Mouse (Mus musculus): ENCODE results near the gene Aadacl2. TPM values are rescaled to one million over a fixed set of nuclear protein-coding genes. Genes with fewer than 3 reads are reported as not detected.

Aadacl2 gene
- polyA plus RNA-seq (2016; fragmentation: Nextera tagmentation; extraction: Ambion mirVana): not detected in 2 replicates

DNA sequence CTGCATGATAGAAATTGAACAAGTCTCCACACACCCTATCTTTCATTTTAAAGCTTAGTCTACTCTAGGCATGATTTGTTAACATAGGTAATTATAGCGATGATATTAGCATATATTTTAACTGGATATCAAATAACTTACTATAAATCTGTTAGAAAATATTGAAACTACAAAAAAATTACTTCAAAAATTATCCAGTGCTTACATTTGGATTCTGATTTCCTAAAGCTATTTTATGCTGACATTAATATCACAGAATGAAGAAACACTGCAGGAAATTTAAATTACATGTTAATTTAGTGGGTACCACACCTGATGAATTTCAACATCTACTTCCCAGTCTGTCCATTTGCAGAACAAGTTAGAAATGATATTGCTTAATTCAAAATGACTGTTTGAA, at the start of gene Aadacl2:
Gene Aadacl2 (plus strand): TSS at position 301 of the 400 bp plus-strand sequence.
- Histone ChIP-seq H3K27ac (no peak within 1 kb of the TSS), H3K9me3 (no peaks in the 10 kb centered on the region), H3K27me3 (ENCODE audit: insufficient read depth, poor library complexity, severe bottlenecking) (no peaks in the 10 kb centered on the region), H3K4me1 (replicated peaks) (no peaks in the 10 kb centered on the region), H3K36me3 (no peaks in the 10 kb centered on the region), H3K4me3 (no peak within 1 kb of the TSS)
- WGBS: 77% methylated on average over 1 of the region's 1 CpGs
- DNase-seq (ENCODE audit: low spot score): no peak

DNA sequence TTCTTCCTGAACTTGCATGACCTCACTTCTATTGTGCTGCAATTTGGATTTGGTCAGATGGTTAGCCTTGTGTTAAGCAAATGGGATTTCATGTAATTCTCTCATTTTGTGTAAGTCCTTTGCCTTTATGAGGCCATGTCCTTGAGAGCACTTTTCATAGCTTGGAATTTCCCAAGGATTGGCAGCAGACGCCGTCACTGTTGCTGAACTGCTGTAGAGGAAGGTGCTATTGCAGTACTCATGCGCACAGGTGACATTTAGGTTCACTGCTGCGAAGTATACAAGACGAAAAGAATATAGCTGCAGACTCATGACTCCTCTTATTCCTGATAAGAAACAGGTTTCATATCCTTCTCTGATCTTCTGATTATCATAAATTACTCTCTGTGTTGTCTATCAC, 35.7 kb upstream of the Aadacl2 start:
- H3K27me3 ChIP-seq (ENCODE audit: insufficient read depth, poor library complexity, severe bottlenecking): no peaks in the 10 kb centered on the region
- H3K9me3 ChIP-seq: no peaks in the 10 kb centered on the region
- no peaks in the 10 kb centered on the region for H3K36me3 ChIP-seq
- no peak for DNase-seq (ENCODE audit: low spot score)
- 90% methylated on average over 5 of the region's 5 CpGs for WGBS
- H3K27ac ChIP-seq: no peak overlapping the region
- H3K4me1 ChIP-seq (replicated peaks): no peaks in the 10 kb centered on the region
- H3K4me3 ChIP-seq: no peak overlapping the region

DNA sequence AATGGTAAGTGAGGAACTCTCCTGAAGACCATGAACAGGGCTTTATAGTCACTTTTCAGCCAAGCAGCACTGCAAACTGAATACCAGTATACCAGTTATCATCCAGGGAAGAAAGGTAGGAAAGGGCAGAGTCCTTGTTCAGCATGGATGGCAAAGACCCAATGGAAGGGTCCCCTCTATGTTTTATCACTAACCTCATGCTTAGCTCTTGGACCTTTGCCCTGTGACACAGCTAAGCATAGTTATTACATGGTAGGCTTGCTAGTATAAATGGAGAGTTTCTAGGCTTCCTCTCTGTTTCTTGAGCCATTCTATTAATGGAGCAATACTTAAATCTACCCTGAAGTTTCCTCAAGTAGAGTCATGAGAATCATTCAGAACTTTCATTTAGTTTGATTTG, 32.0 kb upstream of the Aadacl2 start:
- Histone ChIP-seq H3K4me3 (no peak overlapping the region), H3K4me1 (replicated peaks) (no peaks in the 10 kb centered on the region), H3K27ac (no peak overlapping the region), H3K27me3 (ENCODE audit: insufficient read depth, poor library complexity, severe bottlenecking) (no peaks in the 10 kb centered on the region), H3K36me3 (no peaks in the 10 kb centered on the region), H3K9me3 (no peaks in the 10 kb centered on the region)
- no peak for DNase-seq (ENCODE audit: low spot score)

DNA sequence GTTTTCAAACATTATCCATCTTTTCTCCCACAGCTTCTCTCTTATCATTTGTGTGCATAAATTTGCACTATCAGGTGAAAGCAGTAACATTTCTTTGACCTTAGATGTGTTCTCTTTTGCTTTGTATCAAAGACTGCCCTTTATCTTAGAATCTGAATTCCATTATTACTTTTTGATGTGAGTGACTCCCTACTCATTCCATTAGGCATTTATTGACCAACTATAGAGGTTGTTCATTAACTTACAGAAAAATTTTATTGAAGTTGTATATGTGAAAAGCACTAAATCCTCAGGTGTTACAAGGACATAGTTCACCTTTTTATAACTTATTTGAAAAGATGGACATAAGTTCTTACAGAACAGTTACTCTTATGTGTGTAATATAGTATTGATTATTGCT, 2.9 kb upstream of the Aadacl2 start:
- Histone ChIP-seq H3K9me3 (no peaks in the 10 kb centered on the region), H3K27ac (no peak overlapping the region), H3K4me3 (no peak overlapping the region), H3K4me1 (replicated peaks) (no peaks in the 10 kb centered on the region), H3K36me3 (no peaks in the 10 kb centered on the region), H3K27me3 (ENCODE audit: insufficient read depth, poor library complexity, severe bottlenecking) (no peaks in the 10 kb centered on the region)
- no peak for DNase-seq (ENCODE audit: low spot score)

DNA sequence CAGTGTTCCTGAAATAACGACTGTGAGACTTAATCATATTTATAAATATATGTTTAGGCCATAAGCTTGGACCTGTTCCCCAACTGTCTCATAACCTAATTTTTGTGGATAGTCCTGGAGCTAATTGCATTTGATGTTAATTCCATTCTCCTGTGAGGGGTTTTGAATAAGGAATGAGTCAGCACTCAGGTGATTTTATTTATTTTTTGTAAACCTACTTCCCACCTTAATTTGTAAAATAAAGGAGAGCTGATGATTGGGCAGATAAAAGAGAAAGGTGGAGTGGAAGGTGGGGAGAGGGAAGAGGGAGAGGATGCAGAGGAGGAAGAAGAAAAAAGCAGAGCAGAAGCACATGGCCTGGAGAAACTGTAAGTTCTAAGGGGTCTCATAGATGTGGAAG, 18.9 kb downstream of the Aadacl2 start, which contains the start of gene Aadac:
Gene Aadac (plus strand): TSS at position 301 of the 400 bp plus-strand sequence.
- DNase-seq (ENCODE audit: low spot score): no peak
- no peaks in the 10 kb centered on the region for H3K9me3 ChIP-seq
- H3K4me3 ChIP-seq: no peak within 1 kb of the TSS
- WGBS: 74% methylated on average over 1 of the region's 1 CpGs
- no peaks in the 10 kb centered on the region for H3K36me3 ChIP-seq
- H3K27me3 ChIP-seq (ENCODE audit: insufficient read depth, poor library complexity, severe bottlenecking): no peaks in the 10 kb centered on the region
- no peak within 1 kb of the TSS for H3K27ac ChIP-seq
- H3K4me1 ChIP-seq (replicated peaks): no peaks in the 10 kb centered on the region

DNA sequence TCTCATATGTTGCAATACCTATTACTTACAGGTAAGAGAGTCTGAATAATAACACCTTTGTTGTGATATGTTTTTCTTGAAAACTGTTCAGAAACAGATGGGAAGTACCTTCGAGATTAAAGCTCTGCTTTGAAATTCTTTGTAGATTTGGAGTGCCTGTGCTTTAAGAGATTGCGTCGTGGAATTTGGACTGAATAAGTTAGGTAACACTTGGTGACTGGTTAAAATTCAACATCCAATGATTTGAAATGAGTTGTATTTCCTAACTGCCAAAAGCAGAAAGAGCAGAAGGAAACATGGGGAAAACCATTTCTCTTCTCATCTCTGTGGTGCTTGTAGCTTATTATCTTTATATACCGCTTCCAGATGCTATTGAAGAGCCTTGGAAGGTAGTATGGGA, 25.0 kb downstream of the Aadacl2 start:
- Histone ChIP-seq H3K27me3 (ENCODE audit: insufficient read depth, poor library complexity, severe bottlenecking) (no peaks in the 10 kb centered on the region), H3K27ac (no peak overlapping the region), H3K9me3 (no peaks in the 10 kb centered on the region), H3K36me3 (no peaks in the 10 kb centered on the region), H3K4me3 (no peak overlapping the region), H3K4me1 (replicated peaks) (no peaks in the 10 kb centered on the region)
- DNase-seq (ENCODE audit: low spot score): no peak
- WGBS: 91% methylated on average over 4 of the region's 4 CpGs

DNA sequence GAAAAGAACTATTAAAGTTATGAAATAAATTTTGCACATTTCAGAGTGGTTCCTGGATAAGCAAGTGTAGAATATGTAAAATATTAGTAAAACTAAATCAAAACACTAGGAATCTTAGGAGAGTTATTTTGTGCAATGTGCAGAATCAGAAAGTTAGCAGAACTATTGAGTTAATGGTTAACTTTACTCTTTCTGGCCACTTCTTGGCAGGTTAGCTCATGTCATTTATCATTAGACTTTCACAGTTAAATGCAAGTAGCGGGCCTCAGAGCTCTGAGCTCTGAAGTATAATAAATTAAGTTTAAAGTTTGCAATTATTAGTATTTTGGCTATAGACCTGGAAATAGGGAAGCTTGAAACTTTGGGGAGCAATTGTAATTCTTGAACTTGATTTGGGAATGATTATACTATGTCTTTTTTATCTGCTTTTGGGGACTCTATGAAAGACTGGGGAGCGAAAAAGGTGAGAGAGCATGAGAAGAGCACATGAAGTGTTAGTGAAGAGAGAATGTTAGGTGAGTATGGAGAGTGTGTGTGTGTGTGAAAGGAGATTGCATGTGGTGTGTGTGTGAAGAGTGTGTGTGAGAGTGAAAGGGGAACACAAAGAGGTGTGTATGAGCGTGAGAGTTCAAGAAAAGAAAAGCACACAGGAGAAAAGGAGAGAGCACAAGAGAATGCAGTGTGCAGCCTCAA, 39.8 kb downstream of the Aadacl2 start:
- H3K9me3 ChIP-seq: no peaks in the 10 kb centered on the region
- no peaks in the 10 kb centered on the region for H3K27me3 ChIP-seq (ENCODE audit: insufficient read depth, poor library complexity, severe bottlenecking)
- WGBS: 85% methylated on average over 3 of the region's 3 CpGs
- no peak overlapping the region for H3K27ac ChIP-seq
- H3K4me1 ChIP-seq (replicated peaks): no peaks in the 10 kb centered on the region
- H3K4me3 ChIP-seq: no peak overlapping the region
- H3K36me3 ChIP-seq: no peaks in the 10 kb centered on the region
- no peak for DNase-seq (ENCODE audit: low spot score)

DNA sequence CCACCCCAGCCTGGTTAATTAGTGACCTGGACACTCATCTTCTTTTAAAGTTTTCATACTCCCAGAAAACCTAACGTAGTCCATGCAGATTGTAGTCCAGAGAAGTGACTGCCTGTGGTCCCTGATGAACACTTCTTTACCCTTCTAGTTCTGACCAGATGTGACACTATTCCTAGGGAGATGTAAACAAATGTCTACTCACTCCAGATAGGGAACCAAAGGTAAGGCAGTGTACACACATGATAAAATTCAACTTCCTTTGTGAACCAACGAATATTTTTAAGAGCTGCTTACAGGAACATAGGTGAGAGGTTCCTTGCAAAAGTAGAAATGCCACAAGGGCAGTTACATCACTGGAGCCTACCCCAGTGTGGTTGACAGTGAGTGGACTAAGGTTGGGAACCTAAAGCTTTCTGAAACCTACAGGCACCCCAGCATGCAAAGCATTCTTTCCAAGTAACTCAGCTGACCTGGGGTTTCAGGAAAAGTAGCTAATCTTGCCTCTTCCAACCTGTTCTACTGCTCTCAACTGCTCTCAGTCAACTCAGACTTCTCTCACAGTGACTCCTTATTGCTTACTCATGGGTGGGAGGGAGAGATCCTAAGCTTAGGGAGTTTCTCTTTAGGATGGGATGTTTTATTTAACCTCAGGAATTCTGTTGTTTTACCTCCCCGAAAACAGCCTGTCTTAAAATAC, 46.8 kb downstream of the Aadacl2 start:
- H3K36me3 ChIP-seq: no peaks in the 10 kb centered on the region
- WGBS: 85% methylated on average over 3 of the region's 3 CpGs
- H3K4me1 ChIP-seq (replicated peaks): no peaks in the 10 kb centered on the region
- H3K9me3 ChIP-seq: no peaks in the 10 kb centered on the region
- H3K27me3 ChIP-seq (ENCODE audit: insufficient read depth, poor library complexity, severe bottlenecking): no peaks in the 10 kb centered on the region
- no peak for DNase-seq (ENCODE audit: low spot score)
- H3K4me3 ChIP-seq: no peak overlapping the region
- no peak overlapping the region for H3K27ac ChIP-seq

DNA sequence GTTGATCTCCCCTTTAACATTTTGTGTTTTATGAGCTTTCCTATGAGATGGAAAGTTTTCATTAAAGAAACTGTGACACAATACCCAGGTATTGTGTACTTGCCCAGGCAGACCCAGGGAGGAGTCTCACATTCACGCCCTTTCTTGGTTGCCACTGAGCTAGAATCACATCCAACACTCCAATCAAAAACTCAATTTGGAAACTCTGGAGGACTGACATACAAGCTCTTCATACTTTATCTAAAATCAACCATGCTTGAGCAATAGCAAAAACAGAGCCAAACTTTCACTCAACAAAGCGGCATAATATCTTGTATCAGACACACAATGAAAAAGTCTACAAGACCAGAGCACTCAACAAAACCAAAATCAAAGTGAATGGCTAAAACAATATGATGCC, 47.4 kb downstream of the Aadacl2 start:
- H3K4me1 ChIP-seq (replicated peaks): no peaks in the 10 kb centered on the region
- no peaks in the 10 kb centered on the region for H3K9me3 ChIP-seq
- no peaks in the 10 kb centered on the region for H3K36me3 ChIP-seq
- H3K27me3 ChIP-seq (ENCODE audit: insufficient read depth, poor library complexity, severe bottlenecking): no peaks in the 10 kb centered on the region
- DNase-seq (ENCODE audit: low spot score): no peak
- H3K27ac ChIP-seq: no peak overlapping the region
- WGBS: 84% methylated on average over 2 of the region's 2 CpGs
- no peak overlapping the region for H3K4me3 ChIP-seq

DNA sequence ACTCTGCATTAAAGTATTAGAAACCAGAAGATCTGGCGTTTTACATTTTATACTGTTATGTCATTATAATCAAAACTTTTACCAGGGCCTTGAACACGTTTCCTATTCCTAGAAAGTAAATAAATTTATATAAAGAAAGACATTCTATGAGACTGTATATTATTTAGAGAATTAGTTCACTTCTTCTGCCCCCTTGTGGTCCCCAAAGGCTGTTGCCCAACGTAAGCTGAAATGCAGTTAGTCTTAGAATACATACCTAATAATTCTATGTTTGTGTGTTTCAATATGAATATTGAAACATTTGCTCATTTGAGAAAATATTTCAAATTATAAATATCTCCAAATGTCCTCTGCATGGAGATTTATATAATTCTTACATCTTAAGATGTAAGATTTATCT, 49.9 kb downstream of the Aadacl2 start:
- Histone ChIP-seq H3K36me3 (no peaks in the 10 kb centered on the region), H3K4me3 (no peak overlapping the region), H3K27ac (no peak overlapping the region), H3K4me1 (replicated peaks) (no peaks in the 10 kb centered on the region), H3K9me3 (no peaks in the 10 kb centered on the region), H3K27me3 (ENCODE audit: insufficient read depth, poor library complexity, severe bottlenecking) (no peaks in the 10 kb centered on the region)
- no peak for DNase-seq (ENCODE audit: low spot score)
- 27% methylated on average over 3 of the region's 3 CpGs for WGBS

DNA sequence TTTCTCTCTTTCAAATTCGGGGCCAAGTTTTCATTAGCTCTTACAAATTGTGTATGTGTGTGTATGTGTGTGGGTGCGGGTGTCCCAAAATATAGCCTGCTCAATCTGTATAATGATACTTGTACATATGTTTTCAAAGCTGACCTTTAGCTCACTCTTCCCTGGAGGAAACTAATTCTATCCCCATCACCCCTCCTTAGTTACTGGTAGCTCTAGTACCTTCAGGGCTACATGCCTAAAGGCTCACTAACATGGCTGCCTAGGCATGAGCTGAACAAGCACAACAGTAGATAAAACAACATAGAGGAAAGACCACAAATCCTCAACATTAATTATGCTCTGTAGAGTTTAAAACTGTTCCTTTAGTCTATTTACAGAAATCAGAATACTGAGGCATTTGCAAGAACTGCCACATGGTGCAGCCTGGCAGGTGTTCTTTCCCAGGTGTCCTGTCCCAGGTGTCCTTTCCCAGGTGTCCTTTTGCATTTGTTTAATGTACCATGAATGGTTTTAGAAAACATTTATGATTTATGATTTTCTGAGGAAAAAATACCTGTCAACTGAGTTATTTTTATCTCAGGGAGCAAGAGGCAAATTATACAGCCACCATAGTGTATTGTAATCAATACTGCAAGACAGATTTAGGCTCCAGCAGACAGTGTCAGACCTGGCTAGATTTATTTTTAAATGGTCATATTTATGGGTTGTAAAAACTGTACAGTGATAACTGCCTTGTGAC, 50.7 kb downstream of the Aadacl2 start:
- H3K9me3 ChIP-seq: no peaks in the 10 kb centered on the region
- H3K27me3 ChIP-seq (ENCODE audit: insufficient read depth, poor library complexity, severe bottlenecking): no peaks in the 10 kb centered on the region
- no peak for DNase-seq (ENCODE audit: low spot score)
- no peaks in the 10 kb centered on the region for H3K4me1 ChIP-seq (replicated peaks)
- H3K27ac ChIP-seq: no peak overlapping the region
- no peak overlapping the region for H3K4me3 ChIP-seq
- 89% methylated on average over 2 of the region's 2 CpGs for WGBS
- H3K36me3 ChIP-seq: no peaks in the 10 kb centered on the region

DNA sequence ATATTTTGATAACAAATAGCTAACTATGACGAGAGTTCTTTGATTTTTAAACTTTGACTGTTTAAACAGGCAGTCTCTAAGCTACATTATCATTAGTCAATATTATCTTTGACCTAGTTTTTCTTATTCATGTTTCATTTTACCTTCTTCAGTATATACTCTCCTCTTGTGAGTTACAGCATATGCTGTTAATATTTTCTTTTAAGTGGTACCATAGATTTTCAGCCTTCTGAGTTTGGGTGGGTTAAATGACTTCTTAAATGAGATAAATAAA, 51.2 kb downstream of the Aadacl2 start:
- H3K36me3 ChIP-seq: no peaks in the 10 kb centered on the region
- H3K27me3 ChIP-seq (ENCODE audit: insufficient read depth, poor library complexity, severe bottlenecking): no peaks in the 10 kb centered on the region
- 73% methylated on average over 1 of the region's 1 CpGs for WGBS
- no peak for DNase-seq (ENCODE audit: low spot score)
- no peak overlapping the region for H3K4me3 ChIP-seq
- H3K9me3 ChIP-seq: no peaks in the 10 kb centered on the region
- H3K4me1 ChIP-seq (replicated peaks): no peaks in the 10 kb centered on the region
- H3K27ac ChIP-seq: no peak overlapping the region

All from hindbrain, embryonic 10.5 days (tissue).